Mouse (Mus musculus): ENCODE measurements around the gene Ptprh. TPM values are rescaled to one million over a fixed set of nuclear protein-coding genes. Genes with fewer than 3 reads are reported as not detected.
"Not testable (repeated sequence)": the region's sequence is repeated elsewhere in the genome, so short reads cannot be mapped to it uniquely, and the experiment has no call there.

The Ptprh gene
- polyA plus RNA-seq, 1 experiment from 2014 or later: 0.04 TPM

DNA sequence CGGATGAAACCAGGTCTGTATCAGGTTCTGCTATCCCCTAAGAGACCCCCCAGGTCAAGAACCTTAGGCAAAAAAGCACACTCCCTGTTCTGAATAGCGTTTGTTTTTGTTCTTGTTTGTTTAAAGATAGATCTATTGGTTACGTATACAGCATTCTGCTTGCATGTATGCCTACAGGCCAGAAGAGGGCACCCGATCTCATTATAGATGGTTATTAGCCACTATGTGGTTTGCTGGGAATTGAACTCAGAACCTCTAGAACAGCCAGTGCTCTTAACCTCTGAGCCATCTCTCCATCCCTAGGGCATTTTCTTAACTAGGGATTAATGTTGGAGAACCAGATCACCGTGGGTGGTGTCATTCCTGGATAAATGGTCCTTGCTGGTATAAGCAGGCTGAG is 62.5 kb downstream of the Ptprh start:
- WGBS: 54% methylated on average over 5 of the region's 5 CpGs
- Histone ChIP-seq H3K9me3 (no peaks in the 10 kb centered on the region), H3K27ac (replicated peaks) (no peak overlapping the region), H3K4me3 (no peak overlapping the region), H3K36me3 (no peaks in the 10 kb centered on the region), H3K4me2 (no peak overlapping the region), H3K27me3 (replicated peaks) (peaks cover 34% of the 10 kb centered on the region), H3K4me1 (peaks cover 1% of the 10 kb centered on the region; the same call in 1 of the 2 replicates), H3K9ac (no peak overlapping the region)
- ATAC-seq (ENCODE audit: extremely low read depth, insufficient number of reproducible peaks, low FRiP score, low TSS enrichment): no peak

GRCm38 (mm10) chr7:4539019-4539418 is 64.8 kb downstream of the Ptprh start:
- no peak for ATAC-seq (ENCODE audit: extremely low read depth, insufficient number of reproducible peaks, low FRiP score, low TSS enrichment)
- WGBS: 89% methylated on average over 2 of the region's 2 CpGs
- H3K27me3 ChIP-seq (replicated peaks): peaks cover 33% of the 10 kb centered on the region
- no peak overlapping the region for H3K4me3 ChIP-seq
- no peaks in the 10 kb centered on the region for H3K9me3 ChIP-seq
- no peak overlapping the region for H3K4me2 ChIP-seq
- no peak overlapping the region for H3K9ac ChIP-seq
- H3K27ac ChIP-seq (replicated peaks): no peak overlapping the region
- no peaks in the 10 kb centered on the region for H3K36me3 ChIP-seq
- no peaks in the 10 kb centered on the region for H3K4me1 ChIP-seq

DNA sequence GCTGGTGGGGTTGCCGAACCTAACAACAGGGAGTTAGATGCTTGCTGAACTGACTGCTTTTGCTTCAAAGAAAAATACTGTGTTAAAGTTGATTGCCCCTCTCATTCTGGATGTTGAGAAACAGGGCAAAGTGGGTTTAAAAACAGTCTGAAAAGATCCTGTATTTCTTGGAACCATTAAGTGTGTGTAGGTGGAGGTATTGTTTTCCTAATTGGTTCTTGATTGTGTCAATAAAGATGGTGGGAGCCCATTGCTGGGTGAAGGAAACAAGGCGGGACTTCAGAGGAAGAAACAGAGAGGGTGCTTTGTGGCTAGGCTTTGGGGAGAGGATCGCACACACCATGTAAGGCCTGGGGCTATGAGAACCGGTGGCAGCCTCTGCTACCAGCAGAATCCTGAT is 66.7 kb downstream of the Ptprh start:
- H3K4me1 ChIP-seq: no peaks in the 10 kb centered on the region
- no peak overlapping the region for H3K27ac ChIP-seq (replicated peaks)
- H3K4me2 ChIP-seq: no peak overlapping the region
- H3K27me3 ChIP-seq (replicated peaks): peaks cover 26% of the 10 kb centered on the region
- ATAC-seq (ENCODE audit: extremely low read depth, insufficient number of reproducible peaks, low FRiP score, low TSS enrichment): no peak
- 55% methylated on average over 4 of the region's 4 CpGs for WGBS
- H3K36me3 ChIP-seq: no peaks in the 10 kb centered on the region
- H3K9ac ChIP-seq: no peak overlapping the region
- H3K4me3 ChIP-seq: no peak overlapping the region
- no peaks in the 10 kb centered on the region for H3K9me3 ChIP-seq

DNA sequence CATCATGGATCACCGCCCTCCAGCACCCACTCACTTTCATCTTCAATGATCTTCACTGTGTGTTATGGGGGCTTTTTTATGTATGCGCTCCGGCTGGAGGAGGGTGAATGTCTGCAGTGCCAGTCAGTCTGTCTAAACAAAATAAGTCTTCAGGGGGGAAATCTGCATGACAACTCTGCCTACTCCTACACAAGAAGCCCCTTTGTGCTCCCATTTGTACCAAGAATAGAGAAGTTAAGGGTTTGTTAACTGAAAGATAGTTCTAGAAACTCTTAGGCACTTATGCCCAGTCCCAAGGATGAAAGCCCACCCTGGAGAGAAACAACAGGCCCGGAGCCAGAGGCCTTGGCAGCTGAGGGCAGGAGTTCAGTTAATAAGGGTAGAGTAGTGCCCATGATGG is 67.5 kb downstream of the Ptprh start:
- no peak for ATAC-seq (ENCODE audit: extremely low read depth, insufficient number of reproducible peaks, low FRiP score, low TSS enrichment)
- H3K4me3 ChIP-seq: no peak overlapping the region
- H3K9ac ChIP-seq: no peak overlapping the region
- H3K27me3 ChIP-seq (replicated peaks): peaks cover 29% of the 10 kb centered on the region; the same call in 1 of the 2 replicates
- H3K4me2 ChIP-seq: no peak overlapping the region
- H3K9me3 ChIP-seq: no peaks in the 10 kb centered on the region
- H3K27ac ChIP-seq (replicated peaks): no peak overlapping the region
- H3K36me3 ChIP-seq: no peaks in the 10 kb centered on the region
- 85% methylated on average over 4 of the region's 4 CpGs for WGBS
- H3K4me1 ChIP-seq: peaks cover 6% of the 10 kb centered on the region

- H3K9me3 ChIP-seq: no peaks in the 10 kb centered on the region
- peaks cover 10% of the 10 kb centered on the region for H3K4me1 ChIP-seq
- no peak within 1 kb of the TSS for H3K27ac ChIP-seq (replicated peaks)
- peak within 1 kb of the TSS; percentile 74 for H3K4me2 ChIP-seq
- peak within 1 kb of the TSS; percentile 72 for H3K9ac ChIP-seq
- peak within 1 kb of the TSS; percentile 50 for H3K4me3 ChIP-seq
- 4% methylated on average over 28 of the region's 28 CpGs for WGBS
- no peaks in the 10 kb centered on the region for H3K36me3 ChIP-seq
- peak; percentile 77 for ATAC-seq (ENCODE audit: extremely low read depth, insufficient number of reproducible peaks, low FRiP score, low TSS enrichment)
- H3K27me3 ChIP-seq (replicated peaks): peaks cover 43% of the 10 kb centered on the region
Measured at GRCm38 (mm10) chr7:4532005-4532729, 71.7 kb downstream of the Ptprh start, which contains the start of gene Dnaaf3. Gene Dnaaf3 (minus strand): TSS chr7:4532453.

GRCm38 (mm10) chr7:4530166-4530565 is 73.7 kb downstream of the Ptprh start:
- not testable (repeated sequence) for H3K27ac ChIP-seq (replicated peaks); H3K9ac ChIP-seq; H3K4me2 ChIP-seq; ATAC-seq (ENCODE audit: extremely low read depth, insufficient number of reproducible peaks, low FRiP score, low TSS enrichment); H3K36me3 ChIP-seq; H3K9me3 ChIP-seq; H3K4me3 ChIP-seq
- 33% methylated on average over 8 of the region's 8 CpGs for WGBS
- peaks cover 23% of the 10 kb centered on the region for H3K4me1 ChIP-seq
- peaks cover 44% of the 10 kb centered on the region for H3K27me3 ChIP-seq (replicated peaks)

GRCm38 (mm10) chr7:4527302-4527689 is 76.5 kb downstream of the Ptprh start:
- Histone ChIP-seq H3K4me1 (peaks cover 40% of the 10 kb centered on the region), H3K27ac (replicated peaks) (no peak overlapping the region), H3K4me2 (peak overlapping the region; percentile 70), H3K27me3 (replicated peaks) (peaks cover 40% of the 10 kb centered on the region), H3K4me3 (peak overlapping the region; percentile 44; the same call in 1 of the 2 replicates), H3K9ac (peak overlapping the region; percentile 76; the same call in 1 of the 2 replicates), H3K36me3 (no peaks in the 10 kb centered on the region), H3K9me3 (no peaks in the 10 kb centered on the region)
- 42% methylated on average over 18 of the region's 18 CpGs for WGBS
- ATAC-seq (ENCODE audit: extremely low read depth, insufficient number of reproducible peaks, low FRiP score, low TSS enrichment): no peak

DNA sequence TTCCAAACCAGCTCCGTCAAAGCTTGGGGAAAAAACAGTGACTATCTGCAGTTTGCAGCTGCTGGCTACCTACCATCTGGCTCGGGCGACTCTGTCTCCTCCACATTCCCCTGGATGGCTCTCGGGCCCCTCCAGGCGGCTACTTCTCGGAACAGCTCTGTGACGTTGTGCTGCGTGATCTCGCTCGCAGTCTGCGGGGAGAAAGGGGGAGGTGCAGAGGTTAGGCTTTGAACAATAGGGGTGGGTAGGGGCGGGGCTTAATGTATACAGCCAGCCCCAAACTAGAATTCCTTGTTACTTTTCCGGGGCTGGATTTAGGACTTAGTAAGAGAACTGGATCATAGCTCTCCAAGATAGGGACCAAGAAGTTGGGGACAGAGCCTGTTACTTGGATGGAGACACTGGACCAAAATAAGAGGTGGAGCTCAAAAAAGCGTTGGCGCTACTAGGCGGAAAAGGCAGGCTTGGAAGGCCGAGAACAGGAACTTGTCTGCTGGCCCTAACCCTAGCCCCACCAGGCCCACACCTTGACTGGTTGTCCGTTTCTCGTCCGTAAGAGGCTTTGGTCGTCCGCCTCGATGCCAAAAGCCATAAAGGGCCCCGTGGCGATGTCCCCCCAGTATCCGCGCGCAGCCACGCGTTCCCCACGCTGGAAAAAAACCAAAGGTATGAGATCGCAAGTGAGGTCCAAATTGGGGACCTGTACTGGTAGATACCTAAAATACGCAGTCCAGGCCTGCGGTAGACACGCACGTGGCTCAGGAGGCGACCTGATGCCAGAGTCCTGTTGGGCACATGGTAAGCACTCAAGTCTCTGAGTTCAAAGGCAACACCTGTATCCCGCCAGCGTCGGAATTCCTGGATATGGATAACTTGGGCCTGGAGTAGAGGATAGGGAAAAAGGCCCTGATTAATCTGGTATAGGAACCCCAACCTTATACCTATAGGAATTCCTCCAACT is 77.2 kb downstream of the Ptprh start:
- H3K36me3 ChIP-seq: no peaks in the 10 kb centered on the region
- H3K4me1 ChIP-seq: peaks cover 35% of the 10 kb centered on the region
- peak overlapping the region; percentile 70 for H3K4me2 ChIP-seq
- peak; percentile 53 for ATAC-seq (ENCODE audit: extremely low read depth, insufficient number of reproducible peaks, low FRiP score, low TSS enrichment)
- peak overlapping the region; percentile 76 for H3K9ac ChIP-seq
- peaks cover 36% of the 10 kb centered on the region for H3K27me3 ChIP-seq (replicated peaks)
- H3K4me3 ChIP-seq: peak overlapping the region; percentile 44
- H3K27ac ChIP-seq (replicated peaks): peak overlapping the region; percentile 49
- 20% methylated on average over 40 of the region's 40 CpGs for WGBS
- H3K9me3 ChIP-seq: no peaks in the 10 kb centered on the region

DNA sequence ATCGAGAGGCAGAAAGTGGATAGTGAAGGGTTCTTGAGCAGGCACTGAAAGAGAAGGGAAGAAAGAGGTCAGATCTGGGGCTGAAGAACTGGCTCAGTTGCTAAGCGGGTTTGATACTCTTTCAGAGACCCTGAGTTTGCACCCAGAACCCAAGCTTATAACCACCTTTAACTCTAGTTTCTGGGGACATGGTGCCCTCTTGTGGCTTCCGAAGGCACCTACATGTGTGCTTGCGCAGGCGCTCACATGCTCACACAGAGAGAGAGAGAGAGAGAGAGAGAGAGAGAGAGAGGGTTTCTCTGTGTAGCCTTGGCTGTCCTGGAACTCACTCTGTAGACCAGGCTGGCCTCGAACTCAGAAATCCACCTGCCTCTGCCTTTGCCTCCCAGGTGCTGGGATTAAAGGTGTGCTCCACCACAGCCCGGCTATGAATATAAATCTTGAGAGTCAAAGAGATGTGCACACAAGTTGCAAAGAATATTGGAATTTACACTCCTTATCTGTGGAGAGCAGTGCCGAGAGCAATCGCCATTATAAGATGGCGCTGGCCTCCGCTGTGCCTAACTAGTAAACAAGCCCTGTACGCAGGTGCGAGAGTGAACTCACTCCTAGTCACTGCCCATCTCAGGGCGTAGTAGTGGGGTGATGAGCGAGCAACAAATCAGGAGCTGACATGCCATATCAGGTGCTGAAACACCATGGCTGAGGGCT is 79.5 kb downstream of the Ptprh start, which contains the start of gene Tnni3:
Gene Tnni3 (minus strand): TSS at position 18 of the 711 bp plus-strand sequence.
- H3K4me3 ChIP-seq: peak within 1 kb of the TSS; percentile 72
- H3K4me1 ChIP-seq: peaks cover 51% of the 10 kb centered on the region
- H3K27ac ChIP-seq (replicated peaks): peak within 1 kb of the TSS; percentile 96
- peak within 1 kb of the TSS; percentile 93 for H3K9ac ChIP-seq
- WGBS: 67% methylated on average over 15 of the region's 15 CpGs
- ATAC-seq (ENCODE audit: extremely low read depth, insufficient number of reproducible peaks, low FRiP score, low TSS enrichment); H3K9me3 ChIP-seq: not testable (repeated sequence)
- H3K36me3 ChIP-seq: peaks cover 12% of the 10 kb centered on the region
- peaks cover 21% of the 10 kb centered on the region for H3K27me3 ChIP-seq (replicated peaks)
- H3K4me2 ChIP-seq: peak within 1 kb of the TSS; percentile 76

- Histone ChIP-seq H3K9ac (peak overlapping the region; percentile 93), H3K36me3 (peaks cover 21% of the 10 kb centered on the region), H3K9me3 (no peaks in the 10 kb centered on the region), H3K27ac (replicated peaks) (peak overlapping the region; percentile 96), H3K4me3 (peak overlapping the region; percentile 72), H3K4me1 (peaks cover 60% of the 10 kb centered on the region), H3K4me2 (peak overlapping the region; percentile 76), H3K27me3 (replicated peaks) (peaks cover 16% of the 10 kb centered on the region)
- 80% methylated on average over 33 of the region's 33 CpGs for WGBS
- no peak for ATAC-seq (ENCODE audit: extremely low read depth, insufficient number of reproducible peaks, low FRiP score, low TSS enrichment)
Measured at GRCm38 (mm10) chr7:4523205-4524130, 80.4 kb downstream of the Ptprh start.

Data from heart, embryonic 13.5 days (tissue).